Mouse (Mus musculus): ENCODE data around the gene Hdac7.

- no peak for TF ChIP-seq POLR2A (IDR thresholded peaks at IDR 0.05; ENCODE audit: extremely low read depth, insufficient read depth, low read length)
- TF ChIP-seq CTCF (IDR thresholded peaks at IDR 0.05; ENCODE audit: extremely low read depth, insufficient read depth, low read length), result no peak
Observed at GRCm38 (mm10) chr15:97754476-97754875, 89.8 kb downstream of the Hdac7 start.

All from cortical plate, adult 2 months (tissue).